Mouse (Mus musculus): Measurements from ENCODE around the gene Hsf2bp. TPM values are rescaled to one million over a fixed set of nuclear protein-coding genes. Genes with fewer than 3 reads are reported as not detected.

Gene Hsf2bp
- polyA plus RNA-seq, 1 experiment from 2014 or later: 0.44 TPM

DNA sequence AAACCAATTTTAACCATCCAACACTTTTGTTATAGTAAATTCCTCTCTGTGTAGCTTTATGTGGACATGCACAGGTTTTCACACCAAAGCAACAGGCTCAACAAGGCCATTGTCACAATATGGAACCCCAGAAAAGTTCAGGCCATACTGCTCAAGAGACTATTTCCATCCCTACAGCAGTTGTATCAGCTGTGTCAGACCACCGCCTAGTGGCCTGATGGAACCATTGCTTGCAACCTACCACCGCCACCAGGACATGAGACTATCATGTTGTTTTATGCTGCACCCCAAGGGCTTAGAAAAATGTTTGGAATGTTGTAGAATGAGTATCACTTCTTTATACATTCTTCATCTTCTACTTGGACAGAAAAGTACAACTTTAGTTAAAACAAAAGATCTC lies 10.8 kb downstream of the Hsf2bp start:
- Histone ChIP-seq H3K4me1 (ENCODE audit: control insufficient read depth, insufficient read depth, low read length) (peaks cover 6% of the 10 kb centered on the region; the same call in 1 of the 2 replicates), H3K9me3 (replicated peaks; ENCODE audit: control insufficient read depth, low read length) (no peaks in the 10 kb centered on the region), H3K4me3 (ENCODE audit: low read depth, low read length) (no peak overlapping the region), H3K9ac (ENCODE audit: low read depth, low read length) (no peak overlapping the region), H3K4me2 (no peak overlapping the region), H3K36me3 (ENCODE audit: control insufficient read depth, insufficient read depth, low read length) (no peaks in the 10 kb centered on the region), H3K27ac (ENCODE audit: low read depth, low read length) (no peak overlapping the region), H3K27me3 (ENCODE audit: control insufficient read depth, insufficient read depth, low read length) (no peaks in the 10 kb centered on the region; the same call in none of the 2 replicates)
- ATAC-seq (replicated peaks; ENCODE audit: insufficient number of reproducible peaks, low FRiP score, low TSS enrichment): no peak
- 6% methylated on average over 2 of the region's 2 CpGs for WGBS (ENCODE audit: insufficient replicate concordance)

DNA sequence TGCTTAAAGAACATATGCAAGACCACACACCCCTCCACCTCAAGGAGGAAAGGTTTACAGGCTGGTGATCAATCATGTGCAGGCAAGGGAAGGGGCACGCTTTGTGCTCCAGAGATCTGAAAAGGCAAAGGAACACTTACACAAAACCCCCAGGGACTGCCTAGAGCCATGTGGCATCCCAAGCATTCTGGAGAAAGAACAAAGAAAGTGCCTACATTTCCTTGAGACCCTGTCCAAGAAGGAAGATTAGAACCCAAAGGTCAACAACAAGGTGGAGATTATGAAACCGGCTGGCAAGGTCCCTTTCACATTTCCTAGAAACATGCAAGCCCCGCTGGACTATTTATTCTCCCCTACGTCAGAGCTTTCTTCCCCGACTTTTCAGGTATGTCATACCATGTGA lies 11.5 kb downstream of the Hsf2bp start:
- H3K4me3 ChIP-seq (ENCODE audit: low read depth, low read length): no peak overlapping the region
- H3K36me3 ChIP-seq (ENCODE audit: control insufficient read depth, insufficient read depth, low read length): no peaks in the 10 kb centered on the region
- H3K9ac ChIP-seq (ENCODE audit: low read depth, low read length): no peak overlapping the region
- ATAC-seq (replicated peaks; ENCODE audit: insufficient number of reproducible peaks, low FRiP score, low TSS enrichment): no peak
- H3K4me1 ChIP-seq (ENCODE audit: control insufficient read depth, insufficient read depth, low read length): peaks cover 6% of the 10 kb centered on the region; the same call in 1 of the 2 replicates
- WGBS (ENCODE audit: insufficient replicate concordance): 52% methylated on average over 5 of the region's 5 CpGs
- H3K27me3 ChIP-seq (ENCODE audit: control insufficient read depth, insufficient read depth, low read length): no peaks in the 10 kb centered on the region; the same call in 1 of the 2 replicates
- H3K9me3 ChIP-seq (replicated peaks; ENCODE audit: control insufficient read depth, low read length): no peaks in the 10 kb centered on the region
- H3K4me2 ChIP-seq: no peak overlapping the region
- no peak overlapping the region for H3K27ac ChIP-seq (ENCODE audit: low read depth, low read length)

DNA sequence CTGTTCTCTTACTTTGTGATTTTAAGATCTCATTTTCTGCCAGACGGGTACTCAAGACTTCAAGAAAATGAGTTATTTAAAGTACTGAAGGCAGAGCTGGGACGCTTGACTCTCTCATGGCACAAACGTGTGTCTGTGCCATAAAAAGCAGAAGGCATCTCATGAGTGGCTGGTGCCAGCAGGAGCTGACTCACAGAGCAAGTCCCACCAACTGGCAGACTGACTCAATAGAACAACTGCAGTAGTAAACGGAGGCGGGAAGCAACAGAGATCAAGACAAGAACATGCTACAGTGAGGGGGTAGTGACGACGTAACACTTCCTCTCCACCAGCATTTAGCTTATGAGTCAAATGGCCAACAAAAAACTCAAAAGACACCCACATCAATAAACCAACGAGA lies 13.1 kb downstream of the Hsf2bp start:
- Histone ChIP-seq H3K9me3 (replicated peaks; ENCODE audit: control insufficient read depth, low read length) (no peaks in the 10 kb centered on the region), H3K4me1 (ENCODE audit: control insufficient read depth, insufficient read depth, low read length) (peaks cover 11% of the 10 kb centered on the region), H3K9ac (ENCODE audit: low read depth, low read length) (no peak overlapping the region), H3K36me3 (ENCODE audit: control insufficient read depth, insufficient read depth, low read length) (no peaks in the 10 kb centered on the region), H3K4me3 (ENCODE audit: low read depth, low read length) (no peak overlapping the region), H3K27ac (ENCODE audit: low read depth, low read length) (no peak overlapping the region), H3K27me3 (ENCODE audit: control insufficient read depth, insufficient read depth, low read length) (no peaks in the 10 kb centered on the region; the same call in 1 of the 2 replicates), H3K4me2 (no peak overlapping the region)
- WGBS (ENCODE audit: insufficient replicate concordance): 64% methylated on average over 8 of the region's 8 CpGs
- no peak for ATAC-seq (replicated peaks; ENCODE audit: insufficient number of reproducible peaks, low FRiP score, low TSS enrichment)

DNA sequence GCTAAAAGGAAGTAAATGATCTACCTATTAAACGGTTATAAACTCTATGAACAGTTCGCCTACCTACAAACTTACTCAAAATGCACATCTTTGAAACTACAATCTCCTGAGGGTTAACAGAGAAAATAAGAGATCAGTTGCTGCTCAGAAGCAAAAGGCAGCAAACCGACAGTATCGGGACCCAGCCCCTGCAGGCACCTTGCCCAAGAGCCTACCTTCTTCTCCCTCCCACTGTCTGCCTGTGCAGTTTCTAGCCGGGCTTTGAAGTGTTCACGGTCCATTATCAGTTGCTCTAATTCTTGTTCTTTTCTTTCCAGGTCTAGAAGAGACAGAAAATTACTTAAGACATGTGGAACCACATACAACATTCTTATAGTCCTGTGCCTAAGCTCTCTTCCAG lies 13.6 kb downstream of the Hsf2bp start:
- H3K4me1 ChIP-seq (ENCODE audit: control insufficient read depth, insufficient read depth, low read length): peaks cover 12% of the 10 kb centered on the region
- no peaks in the 10 kb centered on the region for H3K9me3 ChIP-seq (replicated peaks; ENCODE audit: control insufficient read depth, low read length)
- WGBS (ENCODE audit: insufficient replicate concordance): 69% methylated on average over 6 of the region's 6 CpGs
- H3K36me3 ChIP-seq (ENCODE audit: control insufficient read depth, insufficient read depth, low read length): no peaks in the 10 kb centered on the region
- H3K27ac ChIP-seq (ENCODE audit: low read depth, low read length): no peak overlapping the region
- no peak overlapping the region for H3K4me3 ChIP-seq (ENCODE audit: low read depth, low read length)
- no peaks in the 10 kb centered on the region for H3K27me3 ChIP-seq (ENCODE audit: control insufficient read depth, insufficient read depth, low read length)
- H3K9ac ChIP-seq (ENCODE audit: low read depth, low read length): no peak overlapping the region
- H3K4me2 ChIP-seq: no peak overlapping the region
- no peak for ATAC-seq (replicated peaks; ENCODE audit: insufficient number of reproducible peaks, low FRiP score, low TSS enrichment)

DNA sequence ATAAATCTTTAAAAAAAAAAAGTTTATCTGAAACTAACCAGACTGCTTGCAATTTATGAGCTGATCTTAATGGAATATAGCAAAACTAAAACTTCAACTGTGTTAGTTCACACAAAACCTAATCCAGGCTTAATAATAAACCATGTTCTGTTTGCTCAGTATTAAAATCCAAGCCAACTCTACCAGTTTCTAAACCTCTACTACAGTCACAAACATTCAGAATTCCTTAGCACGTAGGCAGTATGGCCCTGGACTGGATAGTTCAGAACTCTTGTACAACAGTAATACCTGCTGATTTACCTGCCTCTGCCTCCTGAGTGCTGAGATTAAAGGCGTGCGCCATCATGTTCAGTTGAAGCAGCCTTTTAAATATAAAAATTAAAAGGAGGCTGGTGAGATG lies 14.2 kb downstream of the Hsf2bp start:
- peaks cover 12% of the 10 kb centered on the region for H3K4me1 ChIP-seq (ENCODE audit: control insufficient read depth, insufficient read depth, low read length)
- no peak overlapping the region for H3K27ac ChIP-seq (ENCODE audit: low read depth, low read length)
- no peak overlapping the region for H3K9ac ChIP-seq (ENCODE audit: low read depth, low read length)
- no peaks in the 10 kb centered on the region for H3K27me3 ChIP-seq (ENCODE audit: control insufficient read depth, insufficient read depth, low read length)
- no peak overlapping the region for H3K4me2 ChIP-seq
- 85% methylated on average over 3 of the region's 3 CpGs for WGBS (ENCODE audit: insufficient replicate concordance)
- no peaks in the 10 kb centered on the region for H3K36me3 ChIP-seq (ENCODE audit: control insufficient read depth, insufficient read depth, low read length)
- ATAC-seq (replicated peaks; ENCODE audit: insufficient number of reproducible peaks, low FRiP score, low TSS enrichment): no peak
- H3K4me3 ChIP-seq (ENCODE audit: low read depth, low read length): no peak overlapping the region
- no peaks in the 10 kb centered on the region for H3K9me3 ChIP-seq (replicated peaks; ENCODE audit: control insufficient read depth, low read length)

DNA sequence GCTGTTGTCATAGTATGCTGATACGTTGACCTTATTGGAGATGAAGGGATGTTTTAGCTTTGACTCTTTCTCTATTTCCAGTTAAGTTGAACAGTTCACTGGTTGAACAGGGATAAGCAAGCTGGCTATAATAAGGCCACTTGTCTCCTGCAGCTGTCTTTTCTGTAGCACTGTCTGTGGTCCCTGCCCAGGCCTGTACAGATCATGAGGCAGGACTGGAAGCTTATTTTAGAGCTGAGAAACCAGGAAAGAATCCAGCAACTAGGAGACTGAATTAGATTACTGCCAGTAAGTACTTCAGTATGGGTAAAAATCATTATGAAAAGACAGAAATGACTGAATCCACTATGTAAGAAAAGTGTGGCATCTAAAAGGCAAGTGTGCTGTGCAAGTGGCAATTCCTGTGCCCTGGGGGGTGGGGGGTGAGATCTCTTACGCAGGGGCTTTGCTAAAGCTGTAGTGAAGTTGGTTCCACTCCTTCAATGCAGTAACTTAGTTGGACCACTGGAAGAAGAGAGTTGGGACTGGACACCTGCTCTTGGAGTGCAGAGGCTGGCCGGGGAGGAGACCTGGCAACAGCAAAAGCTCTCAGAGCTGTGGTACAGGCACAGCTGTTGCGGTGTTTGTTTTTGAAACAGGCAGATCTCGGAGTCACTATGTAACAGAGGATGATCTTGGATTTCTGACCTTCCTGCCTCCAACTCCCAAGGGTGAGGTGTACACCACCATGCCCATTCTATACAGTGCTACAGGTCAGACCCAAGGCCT lies 17.8 kb downstream of the Hsf2bp start:
- H3K4me2 ChIP-seq: no peak overlapping the region
- H3K9ac ChIP-seq (ENCODE audit: low read depth, low read length): no peak overlapping the region
- ATAC-seq (replicated peaks; ENCODE audit: insufficient number of reproducible peaks, low FRiP score, low TSS enrichment): no peak; the same call in 1 of the 2 replicates
- no peaks in the 10 kb centered on the region for H3K36me3 ChIP-seq (ENCODE audit: control insufficient read depth, insufficient read depth, low read length)
- WGBS (ENCODE audit: insufficient replicate concordance): 76% methylated on average over 5 of the region's 5 CpGs
- H3K9me3 ChIP-seq (replicated peaks; ENCODE audit: control insufficient read depth, low read length): no peaks in the 10 kb centered on the region
- H3K4me1 ChIP-seq (ENCODE audit: control insufficient read depth, insufficient read depth, low read length): peaks cover 6% of the 10 kb centered on the region
- H3K27me3 ChIP-seq (ENCODE audit: control insufficient read depth, insufficient read depth, low read length): no peaks in the 10 kb centered on the region
- no peak overlapping the region for H3K4me3 ChIP-seq (ENCODE audit: low read depth, low read length)
- peak overlapping the region; percentile 51 for H3K27ac ChIP-seq (ENCODE audit: low read depth, low read length)

DNA sequence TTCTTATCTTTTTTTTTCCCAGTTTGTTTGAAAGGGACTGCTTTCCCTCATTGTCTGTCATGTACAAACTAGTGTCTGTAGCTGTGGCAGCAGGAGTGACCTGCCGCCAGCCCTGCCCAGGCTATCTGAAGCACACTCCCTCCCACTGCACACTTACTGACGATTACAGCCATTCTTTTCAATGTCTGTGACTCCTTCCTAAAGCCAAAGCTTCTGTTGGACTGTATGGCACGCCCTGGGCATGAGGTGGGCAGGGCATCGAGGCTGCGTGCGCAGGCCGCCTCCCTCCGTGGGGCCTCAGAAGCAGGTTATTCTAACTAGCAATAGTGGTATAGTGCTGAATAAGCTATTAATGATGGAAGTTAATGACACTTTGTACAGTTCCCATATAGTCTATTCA lies 19.7 kb downstream of the Hsf2bp start:
- Histone ChIP-seq H3K4me1 (ENCODE audit: control insufficient read depth, insufficient read depth, low read length) (peaks cover 6% of the 10 kb centered on the region), H3K27me3 (ENCODE audit: control insufficient read depth, insufficient read depth, low read length) (no peaks in the 10 kb centered on the region), H3K27ac (ENCODE audit: low read depth, low read length) (no peak overlapping the region), H3K9ac (ENCODE audit: low read depth, low read length) (no peak overlapping the region), H3K4me3 (ENCODE audit: low read depth, low read length) (no peak overlapping the region), H3K9me3 (replicated peaks; ENCODE audit: control insufficient read depth, low read length) (no peaks in the 10 kb centered on the region), H3K4me2 (no peak overlapping the region), H3K36me3 (ENCODE audit: control insufficient read depth, insufficient read depth, low read length) (no peaks in the 10 kb centered on the region)
- ATAC-seq (replicated peaks; ENCODE audit: insufficient number of reproducible peaks, low FRiP score, low TSS enrichment): no peak
- 84% methylated on average over 8 of the region's 8 CpGs for WGBS (ENCODE audit: insufficient replicate concordance)

DNA sequence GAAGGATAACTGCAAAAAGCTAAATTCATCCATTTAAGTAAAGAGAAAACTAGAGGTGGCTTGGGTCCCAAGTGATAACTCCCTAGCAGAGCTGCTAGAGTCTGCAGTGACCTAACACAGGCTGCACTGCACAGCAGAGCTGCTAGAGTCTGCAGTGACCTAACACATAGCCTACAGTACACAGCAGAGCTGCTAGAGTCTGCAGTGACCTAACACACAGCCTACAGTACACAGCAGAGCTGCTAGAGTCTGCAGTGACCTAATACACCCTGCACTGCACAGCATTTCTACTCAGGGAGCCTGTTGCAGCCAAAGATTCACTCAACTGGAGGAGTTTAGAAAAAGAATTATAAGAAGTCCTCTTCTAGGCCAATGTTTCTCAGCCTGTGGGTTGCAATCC lies 22.5 kb downstream of the Hsf2bp start:
- Histone ChIP-seq H3K9ac (ENCODE audit: low read depth, low read length) (no peak overlapping the region), H3K9me3 (replicated peaks; ENCODE audit: control insufficient read depth, low read length) (no peaks in the 10 kb centered on the region), H3K4me2 (no peak overlapping the region), H3K4me1 (ENCODE audit: control insufficient read depth, insufficient read depth, low read length) (peaks cover 6% of the 10 kb centered on the region), H3K4me3 (ENCODE audit: low read depth, low read length) (no peak overlapping the region), H3K36me3 (ENCODE audit: control insufficient read depth, insufficient read depth, low read length) (no peaks in the 10 kb centered on the region), H3K27ac (ENCODE audit: low read depth, low read length) (no peak overlapping the region), H3K27me3 (ENCODE audit: control insufficient read depth, insufficient read depth, low read length) (no peaks in the 10 kb centered on the region)
- ATAC-seq (replicated peaks; ENCODE audit: insufficient number of reproducible peaks, low FRiP score, low TSS enrichment): no peak

DNA sequence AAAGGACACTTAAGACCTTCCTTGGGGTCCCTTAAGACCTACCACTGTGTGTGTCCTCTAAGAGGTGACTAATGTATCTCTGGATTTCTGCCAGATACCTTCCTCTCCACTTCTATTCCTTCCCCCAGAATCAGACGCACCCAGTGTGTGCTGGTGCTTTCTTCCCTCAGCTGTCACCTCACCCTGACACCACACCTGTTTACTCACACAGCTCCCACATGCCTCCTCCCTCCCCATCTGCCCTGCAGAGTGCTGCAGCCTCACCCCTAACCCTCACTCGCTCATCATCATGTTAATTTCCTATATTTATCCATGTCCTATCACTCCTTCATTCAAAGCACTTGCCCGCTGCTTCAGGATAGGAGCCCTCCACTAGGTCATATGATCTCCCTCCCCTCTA lies 23.9 kb downstream of the Hsf2bp start:
- Histone ChIP-seq H3K36me3 (ENCODE audit: control insufficient read depth, insufficient read depth, low read length) (no peaks in the 10 kb centered on the region), H3K4me3 (ENCODE audit: low read depth, low read length) (no peak overlapping the region), H3K9me3 (replicated peaks; ENCODE audit: control insufficient read depth, low read length) (no peaks in the 10 kb centered on the region), H3K9ac (ENCODE audit: low read depth, low read length) (no peak overlapping the region), H3K27ac (ENCODE audit: low read depth, low read length) (no peak overlapping the region), H3K4me1 (ENCODE audit: control insufficient read depth, insufficient read depth, low read length) (no peaks in the 10 kb centered on the region; the same call in 1 of the 2 replicates), H3K27me3 (ENCODE audit: control insufficient read depth, insufficient read depth, low read length) (no peaks in the 10 kb centered on the region), H3K4me2 (no peak overlapping the region)
- 33% methylated on average over 3 of the region's 3 CpGs for WGBS (ENCODE audit: insufficient replicate concordance)
- ATAC-seq (replicated peaks; ENCODE audit: insufficient number of reproducible peaks, low FRiP score, low TSS enrichment): no peak

Measured in heart, embryonic 11.5 days (tissue).